Mouse (Mus musculus) limb, embryonic 11.5 days (tissue): ENCODE measurements around the gene Dio2. TPM values are rescaled to one million over a fixed set of nuclear protein-coding genes. Genes with fewer than 3 reads are reported as not detected.
A peak's percentile ranks its signal among the peaks of the same experiment; 100 is the strongest.

Experiments used
- ATAC-seq: fragments of 200-750 bp; cut with Nextera tagmentation; 2 replicates; pipeline ENCODE4 v1.8.0; 2017; ENCODE audit warnings: low read depth; ENCODE audit not compliant: insufficient number of reproducible peaks, low FRiP score, low TSS enrichment
- DNase-seq: peaks from one replicate; pipeline ENCODE4 v3.0.0-alpha.2; 2015; ENCODE audit warnings: low spot score
- H3K27ac ChIP-seq: fragments of 300-500 bp; sonication (generic); replicated peaks from 2 replicates; pipeline ENCODE4 v1.5.1; 2014; ENCODE audit warnings: low read depth, mild to moderate bottlenecking, low read length
- H3K27me3 ChIP-seq: fragments of 300-500 bp; sonication (generic); 2 replicates; pipeline ENCODE4 v1.6.1; 2014; ENCODE audit warnings: mild to moderate bottlenecking, low read length, mixed read lengths; ENCODE audit not compliant: control insufficient read depth, insufficient read depth
- H3K36me3 ChIP-seq: fragments of 300-500 bp; sonication (generic); 2 replicates; pipeline ENCODE4 v1.6.1; 2014; ENCODE audit warnings: mild to moderate bottlenecking, low read length, moderate library complexity, mixed read lengths; ENCODE audit not compliant: control insufficient read depth, insufficient read depth
- H3K4me1 ChIP-seq: fragments of 300-500 bp; sonication (generic); 2 replicates; pipeline ENCODE4 v1.6.1; 2014; ENCODE audit warnings: low read length, mixed read lengths; ENCODE audit not compliant: control insufficient read depth, insufficient read depth
- H3K4me2 ChIP-seq: fragments of 300-500 bp; sonication (generic); 2 replicates; pipeline ENCODE4 v1.6.1; 2014; ENCODE audit warnings: low read depth, mild to moderate bottlenecking, moderate library complexity; ENCODE audit not compliant: severe bottlenecking
- H3K4me3 ChIP-seq: fragments of 300-500 bp; sonication (generic); 2 replicates; pipeline ENCODE4 v1.5.1; 2014; ENCODE audit warnings: low read depth, low read length
- H3K9ac ChIP-seq: fragments of 300-500 bp; sonication (generic); 2 replicates; pipeline ENCODE4 v1.6.1; 2014; ENCODE audit warnings: mild to moderate bottlenecking, low read length
- H3K9me3 ChIP-seq: fragments of 300-500 bp; sonication (generic); 2 replicates; pipeline ENCODE4 v1.6.1; 2016; ENCODE audit warnings: low read length; ENCODE audit not compliant: control insufficient read depth
- WGBS: fragments of 180-500 bp; shearing (Covaris S2); extraction: QIAGEN DNeasy Blood & Tissue Kit; methylation state at CpG from one replicate; pipeline ENCODE4 v1.1.7; 2014; 5-methylcytosine and 5-hydroxymethylcytosine counted together
- polyA plus RNA-seq: library from polyadenylated mRNA; unstranded; fragments of >200 nt; fragmentation: Nextera tagmentation; extraction: Ambion mirVana; gene quantifications from 2 replicates; pipeline ENCODE4 v1.2.1, GENCODE M21; 2014

Gene Dio2
- polyA plus RNA-seq: 0.03 and 0.28 TPM in 2 replicates

DNA sequence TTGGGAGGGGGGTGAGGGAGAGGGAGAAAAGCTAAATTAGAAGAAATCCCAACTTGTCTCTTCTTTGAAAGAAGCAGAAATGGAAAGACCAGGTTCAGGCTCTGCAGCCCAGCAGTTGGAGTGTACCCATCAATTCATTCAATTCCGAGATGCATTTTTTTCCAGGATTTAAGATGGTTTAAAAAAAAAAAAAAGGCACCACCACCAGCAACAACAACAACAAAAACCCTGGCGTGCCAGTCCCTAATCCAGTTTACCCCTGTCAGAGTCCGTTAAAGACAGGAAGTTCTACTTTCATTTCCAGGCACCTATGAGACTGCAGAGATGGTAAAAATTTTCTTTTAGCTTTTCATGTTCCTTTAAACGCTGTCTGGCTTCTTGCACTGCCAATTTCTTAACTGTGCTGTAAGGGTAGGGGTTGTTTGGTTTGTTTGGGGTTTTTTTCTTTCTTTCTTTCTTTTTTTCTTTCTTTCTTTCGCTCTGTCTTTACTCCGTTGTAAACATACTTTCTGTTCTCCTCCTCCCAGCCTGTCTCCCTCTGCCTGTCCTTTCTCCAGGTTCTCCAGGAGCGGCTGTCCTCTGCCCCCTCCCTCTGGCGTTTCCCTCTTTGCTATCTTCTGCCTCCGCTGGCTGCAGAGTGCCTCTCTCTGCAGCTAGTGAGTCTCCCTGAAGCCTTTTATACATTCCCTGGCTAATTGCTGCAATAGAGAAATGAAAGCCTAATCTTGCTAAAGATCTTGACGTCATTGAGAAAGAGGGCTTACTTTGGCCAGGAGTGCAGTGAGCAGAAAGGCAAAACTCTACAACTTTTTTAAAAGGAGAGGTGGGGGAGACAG lies at the start of gene Dio2:
Gene Dio2 (minus strand): TSS at position 51 of the 836 bp plus-strand sequence.
- Histone ChIP-seq H3K9ac (no peak within 1 kb of the TSS), H3K36me3 (no peaks in the 10 kb centered on the region), H3K9me3 (no peaks in the 10 kb centered on the region), H3K27me3 (no peaks in the 10 kb centered on the region), H3K27ac (no peak within 1 kb of the TSS), H3K4me3 (no peak within 1 kb of the TSS), H3K4me2 (peak within 1 kb of the TSS; percentile 15), H3K4me1 (no peaks in the 10 kb centered on the region)
- ATAC-seq (no peak), DNase-seq (no peak)
- WGBS: 20% methylated on average over 10 of the region's 10 CpGs

DNA sequence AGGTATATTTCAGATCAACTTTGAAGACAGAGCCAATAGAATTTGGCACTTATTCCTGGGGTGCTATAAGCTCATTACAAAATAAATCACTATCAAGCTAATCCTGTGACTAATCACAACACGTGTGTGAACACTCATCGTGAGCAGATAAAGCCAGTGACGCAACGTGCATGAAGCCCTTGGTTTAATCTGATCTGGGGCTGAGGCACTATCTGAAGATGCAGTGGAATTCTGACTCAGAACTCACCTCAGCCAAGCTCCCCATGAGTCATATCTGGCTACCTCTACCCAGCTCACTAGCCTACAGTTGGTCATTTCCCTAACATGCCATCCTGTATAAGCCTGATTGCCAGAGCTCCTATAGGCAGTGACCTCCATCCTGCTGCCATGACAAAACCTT lies 43.2 kb upstream of the Dio2 start:
- DNase-seq (no peak), ATAC-seq (no peak)
- Histone ChIP-seq H3K4me3 (no peak overlapping the region), H3K9me3 (no peaks in the 10 kb centered on the region), H3K27me3 (no peaks in the 10 kb centered on the region), H3K27ac (no peak overlapping the region), H3K9ac (no peak overlapping the region), H3K36me3 (no peaks in the 10 kb centered on the region), H3K4me2 (no peak overlapping the region), H3K4me1 (no peaks in the 10 kb centered on the region)
- 93% methylated on average over 4 of the region's 4 CpGs for WGBS

GRCm38 (mm10) chr12:90744752-90745151 lies 6.5 kb upstream of the Dio2 start:
- Histone ChIP-seq H3K9me3 (no peaks in the 10 kb centered on the region), H3K27ac (no peak overlapping the region), H3K4me1 (no peaks in the 10 kb centered on the region), H3K36me3 (no peaks in the 10 kb centered on the region), H3K4me2 (no peak overlapping the region), H3K27me3 (no peaks in the 10 kb centered on the region), H3K9ac (no peak overlapping the region), H3K4me3 (no peak overlapping the region)
- ATAC-seq (no peak), DNase-seq (no peak)

GRCm38 (mm10) chr12:90743633-90744032 lies 5.4 kb upstream of the Dio2 start:
- no peaks in the 10 kb centered on the region for H3K9me3 ChIP-seq
- H3K36me3 ChIP-seq: no peaks in the 10 kb centered on the region
- H3K4me2 ChIP-seq: no peak overlapping the region
- 36% methylated on average over 3 of the region's 3 CpGs for WGBS
- H3K4me1 ChIP-seq: no peaks in the 10 kb centered on the region
- H3K4me3 ChIP-seq: no peak overlapping the region
- no peaks in the 10 kb centered on the region for H3K27me3 ChIP-seq
- no peak overlapping the region for H3K9ac ChIP-seq
- ATAC-seq: no peak
- no peak overlapping the region for H3K27ac ChIP-seq
- DNase-seq: no peak

DNA sequence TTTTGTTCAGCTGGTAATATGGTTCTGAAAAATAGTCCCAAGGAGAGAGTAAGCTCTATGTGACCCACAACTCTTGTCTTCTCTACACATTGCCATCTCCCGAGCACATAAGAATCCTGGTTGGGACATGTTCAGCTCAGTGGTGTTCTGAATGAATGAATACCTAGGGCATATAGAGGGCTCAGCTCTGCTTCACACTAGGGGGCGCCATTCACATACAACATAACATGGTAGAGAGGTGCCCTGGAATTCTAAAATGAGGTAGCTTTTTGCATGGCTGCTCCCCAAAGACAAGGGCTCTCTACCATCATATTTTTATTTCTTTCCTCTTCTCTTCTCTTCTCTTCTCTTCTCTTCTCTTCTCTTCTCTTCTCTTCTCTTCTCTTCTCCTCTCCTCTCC lies 2.2 kb upstream of the Dio2 start:
- no peak overlapping the region for H3K27ac ChIP-seq
- H3K4me1 ChIP-seq: no peaks in the 10 kb centered on the region
- no peaks in the 10 kb centered on the region for H3K36me3 ChIP-seq
- H3K9ac ChIP-seq: no peak overlapping the region
- H3K4me2 ChIP-seq: no peak overlapping the region
- H3K27me3 ChIP-seq: no peaks in the 10 kb centered on the region
- WGBS: 37% methylated on average over 2 of the region's 2 CpGs
- no peak overlapping the region for H3K4me3 ChIP-seq
- DNase-seq (peak; percentile 66), ATAC-seq (no peak)
- no peaks in the 10 kb centered on the region for H3K9me3 ChIP-seq

- Histone ChIP-seq H3K27ac (no peak overlapping the region), H3K9me3 (no peaks in the 10 kb centered on the region), H3K4me3 (no peak overlapping the region), H3K9ac (no peak overlapping the region), H3K4me1 (no peaks in the 10 kb centered on the region), H3K27me3 (no peaks in the 10 kb centered on the region), H3K36me3 (no peaks in the 10 kb centered on the region), H3K4me2 (no peak overlapping the region)
- peak; percentile 54 for ATAC-seq
- no peak for DNase-seq
- 84% methylated on average over 13 of the region's 13 CpGs for WGBS
These were observed 306 bp downstream of the Dio2 start for GRCm38 (mm10) chr12:90737932-90738331.

- no peaks in the 10 kb centered on the region for H3K27me3 ChIP-seq
- no peak overlapping the region for H3K4me2 ChIP-seq
- no peaks in the 10 kb centered on the region for H3K36me3 ChIP-seq
- 82% methylated on average over 6 of the region's 6 CpGs for WGBS
- DNase-seq: no peak
- no peaks in the 10 kb centered on the region for H3K4me1 ChIP-seq
- no peak overlapping the region for H3K9ac ChIP-seq
- ATAC-seq: no peak
- no peaks in the 10 kb centered on the region for H3K9me3 ChIP-seq
- no peak overlapping the region for H3K27ac ChIP-seq
- H3K4me3 ChIP-seq: no peak overlapping the region
These were observed 2.8 kb downstream of the Dio2 start for GRCm38 (mm10) chr12:90735447-90735846.

GRCm38 (mm10) chr12:90734503-90734902 lies 3.7 kb downstream of the Dio2 start:
- Histone ChIP-seq H3K9me3 (no peaks in the 10 kb centered on the region), H3K4me1 (no peaks in the 10 kb centered on the region), H3K4me3 (no peak overlapping the region), H3K9ac (no peak overlapping the region), H3K36me3 (no peaks in the 10 kb centered on the region), H3K27ac (no peak overlapping the region), H3K27me3 (no peaks in the 10 kb centered on the region), H3K4me2 (no peak overlapping the region)
- DNase-seq: no peak
- no peak for ATAC-seq
- WGBS: 71% methylated on average over 5 of the region's 5 CpGs

DNA sequence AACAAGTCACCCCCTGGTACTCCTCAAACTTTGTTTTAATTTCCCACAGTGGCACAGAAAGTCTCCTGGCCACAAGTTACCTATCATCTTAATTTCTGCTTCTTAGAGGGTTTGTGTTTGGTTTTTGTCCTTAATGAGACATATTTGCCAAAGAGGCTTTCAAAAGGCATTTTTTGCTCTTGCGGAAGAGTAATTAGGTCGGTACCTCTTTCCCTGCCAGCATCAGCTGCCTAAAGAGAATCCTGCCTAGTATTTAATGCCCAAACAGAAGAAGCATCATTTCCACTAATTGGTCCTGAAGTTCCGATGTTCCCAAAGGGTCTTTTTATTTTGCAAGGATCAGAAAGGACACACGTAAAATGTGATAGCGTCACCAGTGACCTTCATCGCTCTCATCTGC lies 4.5 kb downstream of the Dio2 start:
- DNase-seq (no peak), ATAC-seq (no peak)
- Histone ChIP-seq H3K4me2 (no peak overlapping the region), H3K9me3 (no peaks in the 10 kb centered on the region), H3K9ac (no peak overlapping the region), H3K4me3 (no peak overlapping the region), H3K36me3 (no peaks in the 10 kb centered on the region), H3K27ac (no peak overlapping the region), H3K4me1 (no peaks in the 10 kb centered on the region), H3K27me3 (no peaks in the 10 kb centered on the region)
- WGBS: 90% methylated on average over 6 of the region's 6 CpGs
